Mouse (Mus musculus): ENCODE results near the gene Nav2. TPM values are rescaled to one million over a fixed set of nuclear protein-coding genes. Genes with fewer than 3 reads are reported as not detected.
A peak's percentile ranks its signal among the peaks of the same experiment; 100 is the strongest.

Gene Nav2
- polyA plus RNA-seq, 1 experiment from 2014 or later: 22.5 TPM

GRCm38 (mm10) chr7:48960152-48960551 lies 51.6 kb downstream of the Nav2 start:
- ATAC-seq (ENCODE audit: low FRiP score, low TSS enrichment) (no peak), DNase-seq (peak; percentile 70)
- peaks cover 54% of the 10 kb centered on the region for H3K4me1 ChIP-seq (ENCODE audit: control insufficient read depth, insufficient read depth, low read length)
- peak overlapping the region; percentile 90 for H3K4me2 ChIP-seq (ENCODE audit: low read length)
- H3K27me3 ChIP-seq (ENCODE audit: control insufficient read depth, insufficient read depth, low read length): peaks cover 10% of the 10 kb centered on the region
- H3K27ac ChIP-seq (replicated peaks; ENCODE audit: low read depth, low read length): peak overlapping the region; percentile 64
- no peaks in the 10 kb centered on the region for H3K9me3 ChIP-seq (ENCODE audit: control insufficient read depth, low read length)
- H3K4me3 ChIP-seq (replicated peaks; ENCODE audit: low read depth, low read length): peak overlapping the region; percentile 69
- WGBS: 1% methylated on average over 10 of the region's 10 CpGs
- peak overlapping the region; percentile 72 for H3K9ac ChIP-seq (replicated peaks; ENCODE audit: low read length)
- no peaks in the 10 kb centered on the region for H3K36me3 ChIP-seq (ENCODE audit: control insufficient read depth, insufficient read depth, low read length)

- Histone ChIP-seq H3K9me3 (ENCODE audit: control insufficient read depth, low read length) (no peaks in the 10 kb centered on the region), H3K4me1 (ENCODE audit: control insufficient read depth, insufficient read depth, low read length) (peaks cover 66% of the 10 kb centered on the region), H3K27me3 (ENCODE audit: control insufficient read depth, insufficient read depth, low read length) (peaks cover 9% of the 10 kb centered on the region), H3K4me3 (replicated peaks; ENCODE audit: low read depth, low read length) (peak overlapping the region; percentile 69), H3K4me2 (ENCODE audit: low read length) (peak overlapping the region; percentile 90), H3K36me3 (ENCODE audit: control insufficient read depth, insufficient read depth, low read length) (no peaks in the 10 kb centered on the region), H3K27ac (replicated peaks; ENCODE audit: low read depth, low read length) (no peak overlapping the region), H3K9ac (replicated peaks; ENCODE audit: low read length) (peak overlapping the region; percentile 40; the same call in 1 of the 2 replicates)
- no peak for ATAC-seq (ENCODE audit: low FRiP score, low TSS enrichment)
- no peak for DNase-seq
- WGBS: 24% methylated on average over 8 of the region's 8 CpGs
Observed at GRCm38 (mm10) chr7:48961501-48961900, 53.0 kb downstream of the Nav2 start.

- H3K9me3 ChIP-seq (ENCODE audit: control insufficient read depth, low read length): no peaks in the 10 kb centered on the region
- H3K27ac ChIP-seq (replicated peaks; ENCODE audit: low read depth, low read length): no peak overlapping the region
- peaks cover 70% of the 10 kb centered on the region for H3K4me1 ChIP-seq (ENCODE audit: control insufficient read depth, insufficient read depth, low read length)
- 30% methylated on average over 4 of the region's 4 CpGs for WGBS
- H3K4me2 ChIP-seq (ENCODE audit: low read length): peak overlapping the region; percentile 90
- no peak for DNase-seq
- ATAC-seq (ENCODE audit: low FRiP score, low TSS enrichment): no peak
- peak overlapping the region; percentile 69 for H3K4me3 ChIP-seq (replicated peaks; ENCODE audit: low read depth, low read length)
- peaks cover 7% of the 10 kb centered on the region; the same call in 1 of the 2 replicates for H3K27me3 ChIP-seq (ENCODE audit: control insufficient read depth, insufficient read depth, low read length)
- H3K9ac ChIP-seq (replicated peaks; ENCODE audit: low read length): peak overlapping the region; percentile 40; the same call in 1 of the 2 replicates
- H3K36me3 ChIP-seq (ENCODE audit: control insufficient read depth, insufficient read depth, low read length): no peaks in the 10 kb centered on the region
Observed at GRCm38 (mm10) chr7:48961935-48962334, 53.4 kb downstream of the Nav2 start.

GRCm38 (mm10) chr7:48963112-48963511 lies 54.6 kb downstream of the Nav2 start:
- ATAC-seq (ENCODE audit: low FRiP score, low TSS enrichment): no peak
- Histone ChIP-seq H3K4me2 (ENCODE audit: low read length) (peak overlapping the region; percentile 90), H3K9ac (replicated peaks; ENCODE audit: low read length) (peak overlapping the region; percentile 40; the same call in 1 of the 2 replicates), H3K36me3 (ENCODE audit: control insufficient read depth, insufficient read depth, low read length) (no peaks in the 10 kb centered on the region), H3K27ac (replicated peaks; ENCODE audit: low read depth, low read length) (peak overlapping the region; percentile 32; the same call in 1 of the 2 replicates), H3K9me3 (ENCODE audit: control insufficient read depth, low read length) (no peaks in the 10 kb centered on the region), H3K4me1 (ENCODE audit: control insufficient read depth, insufficient read depth, low read length) (peaks cover 73% of the 10 kb centered on the region), H3K4me3 (replicated peaks; ENCODE audit: low read depth, low read length) (peak overlapping the region; percentile 18), H3K27me3 (ENCODE audit: control insufficient read depth, insufficient read depth, low read length) (no peaks in the 10 kb centered on the region)
- 22% methylated on average over 5 of the region's 5 CpGs for WGBS
- peak; percentile 82 for DNase-seq

GRCm38 (mm10) chr7:48963554-48963953 lies 55.0 kb downstream of the Nav2 start:
- Histone ChIP-seq H3K27ac (replicated peaks; ENCODE audit: low read depth, low read length) (peak overlapping the region; percentile 32; the same call in 1 of the 2 replicates), H3K4me3 (replicated peaks; ENCODE audit: low read depth, low read length) (peak overlapping the region; percentile 18), H3K4me2 (ENCODE audit: low read length) (peak overlapping the region; percentile 90), H3K9ac (replicated peaks; ENCODE audit: low read length) (peak overlapping the region; percentile 40; the same call in 1 of the 2 replicates), H3K36me3 (ENCODE audit: control insufficient read depth, insufficient read depth, low read length) (no peaks in the 10 kb centered on the region), H3K27me3 (ENCODE audit: control insufficient read depth, insufficient read depth, low read length) (no peaks in the 10 kb centered on the region), H3K4me1 (ENCODE audit: control insufficient read depth, insufficient read depth, low read length) (peaks cover 78% of the 10 kb centered on the region), H3K9me3 (ENCODE audit: control insufficient read depth, low read length) (no peaks in the 10 kb centered on the region)
- ATAC-seq (ENCODE audit: low FRiP score, low TSS enrichment) (no peak), DNase-seq (peak; percentile 48)
- WGBS: 26% methylated on average over 4 of the region's 4 CpGs

- Histone ChIP-seq H3K4me2 (ENCODE audit: low read length) (peak overlapping the region; percentile 40), H3K4me1 (ENCODE audit: control insufficient read depth, insufficient read depth, low read length) (peaks cover 76% of the 10 kb centered on the region), H3K9me3 (ENCODE audit: control insufficient read depth, low read length) (no peaks in the 10 kb centered on the region), H3K4me3 (replicated peaks; ENCODE audit: low read depth, low read length) (peak overlapping the region; percentile 22), H3K27ac (replicated peaks; ENCODE audit: low read depth, low read length) (0 out of 2 replicates have a peak overlapping the region, but pooled peaks have one; percentile 49), H3K9ac (replicated peaks; ENCODE audit: low read length) (peak overlapping the region; percentile 24; the same call in 1 of the 2 replicates), H3K27me3 (ENCODE audit: control insufficient read depth, insufficient read depth, low read length) (no peaks in the 10 kb centered on the region), H3K36me3 (ENCODE audit: control insufficient read depth, insufficient read depth, low read length) (no peaks in the 10 kb centered on the region)
- ATAC-seq (ENCODE audit: low FRiP score, low TSS enrichment) (no peak), DNase-seq (peak; percentile 70)
- 11% methylated on average over 12 of the region's 12 CpGs for WGBS
Observed at GRCm38 (mm10) chr7:48965796-48966512, 57.4 kb downstream of the Nav2 start.

GRCm38 (mm10) chr7:48981013-48981412 lies 72.5 kb downstream of the Nav2 start:
- Histone ChIP-seq H3K4me2 (ENCODE audit: low read length) (no peak overlapping the region), H3K36me3 (ENCODE audit: control insufficient read depth, insufficient read depth, low read length) (no peaks in the 10 kb centered on the region), H3K27ac (replicated peaks; ENCODE audit: low read depth, low read length) (no peak overlapping the region), H3K9ac (replicated peaks; ENCODE audit: low read length) (no peak overlapping the region), H3K27me3 (ENCODE audit: control insufficient read depth, insufficient read depth, low read length) (no peaks in the 10 kb centered on the region), H3K4me1 (ENCODE audit: control insufficient read depth, insufficient read depth, low read length) (peaks cover 31% of the 10 kb centered on the region), H3K4me3 (replicated peaks; ENCODE audit: low read depth, low read length) (no peak overlapping the region), H3K9me3 (ENCODE audit: control insufficient read depth, low read length) (no peaks in the 10 kb centered on the region)
- ATAC-seq (ENCODE audit: low FRiP score, low TSS enrichment) (no peak), DNase-seq (no peak)
- WGBS: 57% methylated on average over 7 of the region's 7 CpGs

GRCm38 (mm10) chr7:48981814-48982213 lies 73.3 kb downstream of the Nav2 start:
- Histone ChIP-seq H3K27ac (replicated peaks; ENCODE audit: low read depth, low read length) (no peak overlapping the region), H3K27me3 (ENCODE audit: control insufficient read depth, insufficient read depth, low read length) (no peaks in the 10 kb centered on the region), H3K9me3 (ENCODE audit: control insufficient read depth, low read length) (no peaks in the 10 kb centered on the region), H3K9ac (replicated peaks; ENCODE audit: low read length) (no peak overlapping the region), H3K4me1 (ENCODE audit: control insufficient read depth, insufficient read depth, low read length) (peaks cover 31% of the 10 kb centered on the region), H3K4me2 (ENCODE audit: low read length) (no peak overlapping the region), H3K36me3 (ENCODE audit: control insufficient read depth, insufficient read depth, low read length) (no peaks in the 10 kb centered on the region), H3K4me3 (replicated peaks; ENCODE audit: low read depth, low read length) (no peak overlapping the region)
- 14% methylated on average over 3 of the region's 3 CpGs for WGBS
- ATAC-seq (ENCODE audit: low FRiP score, low TSS enrichment) (no peak), DNase-seq (no peak)

- H3K27ac ChIP-seq (replicated peaks; ENCODE audit: low read depth, low read length): no peak overlapping the region
- ATAC-seq (ENCODE audit: low FRiP score, low TSS enrichment) (no peak), DNase-seq (no peak)
- H3K27me3 ChIP-seq (ENCODE audit: control insufficient read depth, insufficient read depth, low read length): no peaks in the 10 kb centered on the region
- H3K4me1 ChIP-seq (ENCODE audit: control insufficient read depth, insufficient read depth, low read length): peaks cover 26% of the 10 kb centered on the region
- H3K9me3 ChIP-seq (ENCODE audit: control insufficient read depth, low read length): no peaks in the 10 kb centered on the region
- H3K9ac ChIP-seq (replicated peaks; ENCODE audit: low read length): no peak overlapping the region
- H3K4me3 ChIP-seq (replicated peaks; ENCODE audit: low read depth, low read length): no peak overlapping the region
- H3K4me2 ChIP-seq (ENCODE audit: low read length): no peak overlapping the region
- 54% methylated on average over 7 of the region's 7 CpGs for WGBS
- no peaks in the 10 kb centered on the region for H3K36me3 ChIP-seq (ENCODE audit: control insufficient read depth, insufficient read depth, low read length)
Observed at GRCm38 (mm10) chr7:48982573-48982972, 74.1 kb downstream of the Nav2 start.
